Mouse (Mus musculus) spleen, adult 18-20 months (tissue): ENCODE results near the gene Phka2.

Experiments
- DNase-seq, 2 experiments: peaks; one replicate each; pipeline ENCODE4 v3.0.0; 2022; ENCODE audit warnings: mixed read lengths in 2 of 2

Gene Phka2

DNA sequence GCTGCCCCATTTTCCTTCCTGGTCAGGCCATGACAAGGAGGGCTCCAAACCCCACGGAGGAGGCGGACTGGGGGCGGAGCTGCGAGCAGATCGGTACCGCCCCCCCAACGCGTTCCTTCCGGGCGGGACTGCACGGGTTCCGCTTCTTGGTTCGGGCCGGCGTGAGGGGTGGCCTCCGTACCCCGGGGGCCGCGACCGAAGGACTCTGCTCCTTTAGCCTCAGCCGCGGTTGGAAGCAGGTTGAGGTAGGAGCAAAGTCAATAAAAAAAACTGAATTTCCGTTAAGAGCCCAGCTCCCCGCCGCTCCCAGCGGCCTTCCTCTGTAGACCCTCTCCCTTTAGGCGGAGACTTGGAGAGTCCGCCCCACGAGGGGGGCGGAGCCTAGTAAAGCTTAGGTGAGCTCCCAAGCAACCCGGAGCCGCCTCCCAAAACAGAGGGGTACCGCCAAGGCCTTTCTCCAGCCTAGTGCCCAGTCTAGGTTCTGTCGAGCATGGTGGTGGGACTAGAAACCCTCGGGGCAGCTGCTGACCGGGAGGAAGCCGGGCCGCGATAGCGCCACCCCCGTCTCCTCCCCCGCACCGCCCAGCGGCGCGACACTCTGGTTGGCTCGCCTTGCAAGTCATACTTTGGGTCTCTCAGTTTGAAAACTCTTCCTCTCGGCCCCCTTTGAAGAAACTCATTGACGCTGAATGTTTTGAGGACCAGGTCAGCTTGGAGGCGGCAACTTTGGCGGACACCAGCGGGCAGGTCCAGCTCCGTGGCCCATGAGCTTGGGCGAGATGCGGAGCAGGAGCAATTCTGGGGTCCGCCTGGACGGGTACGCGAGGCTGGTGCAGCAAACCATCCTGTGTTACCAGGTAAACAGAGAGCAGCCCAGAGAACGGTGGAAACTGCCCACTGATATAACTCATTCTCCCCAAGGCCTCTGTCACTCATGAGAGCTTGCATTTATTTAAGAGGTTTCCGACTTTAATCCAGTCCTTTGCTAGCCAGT is at the start of gene Phka2:
Phka2 (plus strand) TSS at position 119 of the 994 bp plus-strand sequence.
- DNase-seq, result peak; percentile 70 to 84

GRCm38 (mm10) chrX:160455686-160456085 is 46.3 kb upstream of the Phka2 start:
- DNase-seq, result no peak

DNA sequence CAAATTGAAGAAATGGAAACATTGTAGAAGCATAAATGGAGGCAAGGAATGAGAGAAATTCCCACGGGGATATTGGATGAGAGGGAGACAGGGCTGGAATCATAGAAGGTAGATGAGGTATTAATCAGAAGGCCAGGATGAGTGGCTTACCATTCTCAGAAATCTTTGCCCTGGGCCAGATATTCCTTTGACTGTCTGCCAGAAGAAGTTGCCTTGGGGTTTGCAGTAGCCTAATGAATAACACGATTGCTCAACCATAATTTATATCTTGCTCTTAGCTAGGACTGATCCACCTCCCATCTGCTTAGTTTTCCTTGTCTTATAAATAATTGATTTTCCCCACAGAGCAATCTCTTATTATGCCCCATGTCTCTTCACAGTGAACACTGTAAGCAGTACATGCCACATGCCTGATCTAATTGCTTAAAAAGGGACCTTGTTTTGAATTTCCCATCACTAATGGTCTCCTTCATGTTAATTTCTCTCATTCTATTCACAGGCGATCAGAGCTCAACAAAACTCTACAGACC is 30.6 kb upstream of the Phka2 start:
- no peak for DNase-seq

DNA sequence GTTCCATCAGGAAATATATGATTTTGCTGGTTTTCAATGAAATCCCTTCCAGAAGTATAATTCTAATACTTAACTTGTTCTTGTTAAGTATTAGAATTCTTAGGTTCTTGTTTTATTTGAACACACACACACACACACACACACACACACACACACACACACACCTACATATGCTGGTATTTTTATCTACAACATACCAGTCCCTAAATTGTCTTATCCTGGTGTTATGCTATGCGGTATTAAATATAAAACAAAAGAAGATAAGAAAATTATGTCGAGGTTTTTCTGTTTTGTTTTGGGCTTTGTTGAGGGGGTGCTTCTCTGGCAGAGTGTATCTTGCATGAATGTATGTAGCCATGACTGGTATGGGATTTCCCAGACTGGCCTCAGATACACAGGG is 12.2 kb upstream of the Phka2 start:
- DNase-seq, result no peak

DNA sequence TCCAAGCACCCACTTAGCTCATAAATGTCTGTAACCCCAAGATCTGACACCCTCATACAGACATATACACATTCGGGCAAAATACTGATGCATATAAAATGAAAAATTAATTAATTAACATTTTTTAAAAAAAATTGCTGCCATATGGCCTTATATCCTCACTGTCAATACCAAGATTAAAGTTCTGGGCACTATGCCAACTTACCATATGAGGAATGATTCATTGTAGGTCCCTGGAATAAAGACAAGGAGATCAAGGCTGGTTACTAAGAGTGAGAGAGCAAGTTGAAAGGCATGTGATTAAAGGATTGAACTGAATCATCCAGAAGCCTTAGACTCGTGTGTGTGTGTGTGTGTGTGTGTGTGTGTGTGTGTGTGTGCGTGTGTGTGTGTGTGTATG is 7.6 kb upstream of the Phka2 start:
- no peak for DNase-seq

DNA sequence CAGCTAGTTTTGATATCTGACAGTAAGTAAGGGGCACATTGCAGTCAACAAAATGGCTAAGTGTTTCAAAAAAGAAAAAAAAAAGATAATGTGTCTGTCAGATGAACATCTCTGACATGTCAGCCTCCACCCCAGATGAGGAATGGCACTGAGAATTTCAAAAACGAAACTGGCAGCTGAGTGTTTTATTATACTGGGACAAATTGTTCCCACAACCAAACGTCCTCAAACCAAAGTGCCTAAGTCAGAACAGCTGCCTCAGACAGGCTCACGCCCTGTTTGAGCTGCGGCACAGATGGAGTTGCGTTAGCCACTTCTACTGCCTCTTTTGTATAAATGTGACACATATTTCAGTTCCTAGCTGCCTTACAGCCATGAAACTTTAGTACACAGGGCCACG is 7.0 kb upstream of the Phka2 start:
- DNase-seq, result no peak

- DNase-seq, result no peak
Measured at GRCm38 (mm10) chrX:160496473-160496872, 5.5 kb upstream of the Phka2 start.

GRCm38 (mm10) chrX:160501095-160501494 is 871 bp upstream of the Phka2 start:
- DNase-seq, result no peak

DNA sequence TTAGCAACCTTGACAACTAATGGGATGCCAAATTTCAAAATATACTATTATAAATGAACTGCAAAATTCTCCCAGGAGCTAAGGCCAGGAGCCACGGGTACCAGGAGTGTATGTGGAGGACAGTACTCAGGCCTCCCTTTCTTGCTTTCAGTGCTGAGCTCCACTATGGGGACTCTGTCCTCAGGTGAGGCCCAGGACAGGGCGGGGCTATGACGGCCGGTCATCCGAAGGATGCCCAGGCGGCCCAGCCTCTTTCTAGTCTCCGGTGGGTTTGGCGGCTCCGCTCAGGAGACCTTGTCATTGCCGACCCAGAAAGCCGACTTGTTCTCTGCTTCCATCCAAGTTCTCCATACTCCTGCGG is 299 bp upstream of the Phka2 start:
- no peak for DNase-seq

- no peak for DNase-seq
Measured at GRCm38 (mm10) chrX:160509046-160509445, 7.1 kb downstream of the Phka2 start.

DNA sequence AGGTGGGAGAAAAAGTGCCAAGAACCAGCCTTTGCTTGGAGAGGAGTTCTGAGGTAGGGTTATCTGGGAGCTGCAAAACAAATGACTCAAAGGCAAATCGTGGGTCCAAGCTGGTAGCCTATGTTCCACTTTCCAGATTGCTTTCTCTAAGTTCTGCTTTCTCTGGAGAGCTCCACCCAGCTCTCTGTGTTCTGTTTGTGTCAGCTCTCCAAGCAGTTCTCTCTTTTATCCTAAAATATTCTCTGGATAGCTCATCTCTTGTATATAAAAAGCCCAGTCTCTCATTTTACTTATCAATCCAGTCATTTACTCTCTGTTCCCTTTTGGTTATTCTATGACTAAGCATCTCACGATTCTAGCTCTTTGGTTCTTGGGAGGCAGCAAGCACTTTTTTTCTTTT is 8.2 kb downstream of the Phka2 start:
- DNase-seq, result no peak

GRCm38 (mm10) chrX:160516027-160516426 is 14.1 kb downstream of the Phka2 start:
- no peak for DNase-seq

- no peak for DNase-seq
Measured at GRCm38 (mm10) chrX:160542772-160543171, 40.8 kb downstream of the Phka2 start.

- DNase-seq, result no peak
Measured at GRCm38 (mm10) chrX:160548875-160549274, 46.9 kb downstream of the Phka2 start.

DNA sequence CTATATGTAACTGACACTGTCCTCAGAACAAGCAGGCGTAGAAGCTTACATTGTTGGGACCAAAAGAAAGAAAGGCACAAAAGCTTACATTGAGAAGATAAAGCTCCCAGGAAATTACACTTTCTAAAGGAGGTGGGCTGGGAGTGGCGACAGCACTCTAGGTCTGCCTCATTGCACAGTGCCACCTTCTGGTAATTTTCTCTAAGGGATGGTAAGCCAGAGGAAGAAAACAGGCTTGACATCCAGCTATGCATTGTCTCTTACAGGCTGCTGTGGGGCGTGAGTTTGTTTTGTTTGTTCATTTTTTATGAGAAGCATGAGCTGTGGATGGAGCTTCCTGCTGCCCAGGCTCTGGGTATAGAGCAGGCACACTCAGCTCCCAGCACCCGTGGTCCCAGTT is 50.1 kb downstream of the Phka2 start:
- DNase-seq, result no peak

DNA sequence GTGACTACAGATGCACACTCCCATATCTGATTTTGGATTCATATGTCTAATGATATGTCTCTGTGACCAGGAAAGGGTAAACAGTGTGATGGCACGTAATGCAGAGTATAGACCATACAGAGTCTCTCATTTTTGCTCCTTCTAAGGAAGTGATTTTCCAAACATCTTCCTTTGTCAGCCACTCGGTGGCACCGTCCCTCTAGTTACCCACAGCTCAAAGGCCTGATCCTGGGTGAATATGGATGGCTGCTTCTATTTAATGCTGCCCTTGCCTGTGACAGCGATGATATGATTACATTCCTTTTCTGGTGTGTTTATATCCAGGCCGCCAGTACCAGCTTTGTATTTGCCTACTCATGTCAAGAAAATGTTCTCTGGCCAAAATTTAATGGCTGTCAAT is 81.6 kb downstream of the Phka2 start:
- DNase-seq, result no peak

DNA sequence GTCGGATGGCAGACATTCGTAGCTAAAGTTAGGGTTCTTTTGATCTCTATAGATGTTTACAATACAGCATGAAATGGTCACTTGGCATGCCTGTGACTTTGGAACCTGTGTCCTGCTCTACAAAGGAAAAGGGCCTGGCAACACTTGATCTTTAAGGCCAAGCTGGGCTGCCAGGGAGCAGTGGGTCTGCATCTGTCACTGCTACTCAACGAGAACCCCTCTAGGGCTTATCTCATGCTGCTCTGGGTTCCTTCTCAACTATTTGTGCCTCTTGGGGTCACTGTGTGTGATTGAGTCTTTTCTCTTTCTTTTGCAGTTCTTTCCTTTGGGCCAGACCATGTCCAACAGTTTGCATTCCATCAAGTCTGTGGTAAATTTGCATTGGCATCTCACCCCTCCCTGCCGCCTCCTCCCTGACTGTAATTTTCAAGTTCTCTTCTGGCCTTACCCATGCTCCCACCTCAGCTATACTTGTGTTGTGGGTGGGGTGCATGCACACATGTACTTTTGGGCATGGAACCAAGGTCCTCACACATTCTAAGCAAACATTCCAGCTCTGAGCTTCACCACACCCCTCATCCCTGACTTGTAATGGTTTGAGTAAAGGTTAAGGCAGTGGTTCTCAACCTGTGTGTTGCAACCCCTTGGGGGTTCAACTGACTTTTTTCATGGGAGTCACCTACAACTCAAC is 82.3 kb downstream of the Phka2 start:
- no peak for DNase-seq

GRCm38 (mm10) chrX:160585110-160585509 is 83.1 kb downstream of the Phka2 start:
- no peak for DNase-seq

DNA sequence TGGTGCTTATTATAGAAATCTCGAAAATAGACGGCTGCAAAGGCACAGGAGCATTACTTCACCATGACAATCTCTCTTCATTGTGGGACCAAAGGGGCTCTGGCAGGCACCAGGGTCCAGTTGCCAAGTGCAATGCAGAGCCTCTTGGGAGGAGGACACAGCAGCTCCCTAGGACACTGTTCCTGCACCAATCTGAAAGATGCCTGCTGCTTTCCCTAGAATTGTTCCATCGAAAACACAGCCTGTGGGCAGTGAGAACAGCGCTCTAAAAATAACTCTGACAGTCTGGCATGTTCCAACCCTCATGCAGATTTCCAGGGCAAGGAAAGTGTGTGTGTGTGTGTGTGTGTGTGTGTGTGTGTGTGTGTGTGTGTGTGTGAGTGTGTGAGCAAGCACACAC is 86.6 kb downstream of the Phka2 start:
- DNase-seq, result no peak

DNA sequence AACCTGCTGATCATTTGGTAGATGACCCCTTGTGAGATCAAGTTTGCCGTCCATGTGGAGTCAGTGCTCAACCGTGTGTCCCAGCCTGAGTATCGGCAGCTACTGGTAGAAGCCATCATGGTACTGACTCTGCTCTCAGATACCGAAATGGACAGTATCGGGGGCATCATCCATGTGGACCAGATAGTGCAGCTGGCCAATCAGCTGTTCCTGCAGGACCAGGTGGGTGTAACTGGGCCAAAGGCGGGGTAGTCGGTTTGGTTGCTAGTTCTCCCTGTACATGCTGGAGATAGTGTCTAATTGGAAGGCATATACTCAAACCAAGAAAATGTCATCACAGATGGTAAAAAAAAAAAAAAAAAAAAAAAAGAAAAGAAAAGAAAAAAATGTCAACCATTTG is 88.2 kb downstream of the Phka2 start:
- no peak for DNase-seq

DNA sequence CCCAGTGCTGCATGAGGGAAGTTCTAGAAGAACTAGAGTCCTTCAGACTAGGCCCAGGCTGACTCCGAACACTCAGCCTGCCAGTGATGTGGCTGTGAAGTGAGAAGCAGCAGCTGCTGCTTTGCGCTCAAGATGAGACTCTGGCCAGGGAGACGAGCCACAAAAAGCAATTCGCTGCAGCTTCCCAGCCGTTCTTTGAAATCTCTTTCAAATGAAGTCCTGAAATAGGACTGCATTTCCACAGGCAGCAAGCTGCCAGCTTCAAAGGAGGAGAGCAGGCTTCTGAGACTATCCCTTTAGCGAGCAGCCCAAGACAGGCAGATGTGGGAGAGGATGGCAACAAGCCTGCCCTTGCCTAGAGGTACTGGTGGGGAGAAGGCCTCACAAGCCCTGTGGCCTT is 91.0 kb downstream of the Phka2 start:
- no peak for DNase-seq

- no peak for DNase-seq
Measured at GRCm38 (mm10) chrX:160598055-160598454, 96.1 kb downstream of the Phka2 start.

DNA sequence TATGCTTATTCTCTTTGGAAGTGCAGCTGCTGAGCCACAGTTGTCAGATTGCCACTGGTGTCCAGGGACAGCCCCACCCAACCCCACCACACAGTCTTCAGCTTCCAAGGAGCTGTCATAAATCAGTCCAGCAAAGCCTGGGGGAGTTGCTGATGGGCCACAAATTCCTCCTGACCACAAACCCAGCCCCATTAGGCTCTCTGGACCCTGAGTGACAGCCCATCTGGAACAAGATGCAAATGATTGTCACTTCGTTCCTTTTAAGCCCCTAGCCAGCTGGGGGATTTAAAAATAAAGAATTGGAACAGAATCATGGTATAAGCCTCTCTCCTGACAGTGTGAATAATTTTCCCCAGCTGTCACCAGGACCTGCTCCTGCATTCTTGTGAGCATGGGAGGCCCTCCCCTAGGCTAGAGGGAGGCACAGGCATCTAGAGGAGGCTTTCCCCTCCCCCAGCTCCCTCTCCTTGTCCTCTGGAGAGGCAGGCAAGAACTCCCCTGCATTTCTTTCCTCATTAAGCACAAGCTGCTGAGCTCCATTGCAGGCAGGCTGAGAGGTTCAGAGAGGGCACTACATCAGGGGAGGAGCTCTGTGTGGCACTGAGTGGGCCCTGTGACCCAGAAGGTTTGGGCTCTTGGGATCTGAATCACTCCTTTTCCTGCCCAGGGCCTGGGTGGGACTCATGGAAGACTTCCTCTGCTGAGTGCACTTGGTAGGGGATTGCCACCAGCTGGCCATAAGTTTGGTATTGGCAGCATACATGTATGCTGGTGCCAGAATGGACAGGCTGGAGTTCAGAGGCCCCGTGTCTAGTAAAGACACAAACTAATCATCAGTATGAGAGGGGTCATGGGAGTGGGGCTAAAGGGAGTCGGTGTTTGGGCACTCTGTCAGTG is 96.8 kb downstream of the Phka2 start:
- no peak for DNase-seq
